Mouse (Mus musculus): ENCODE data around the gene Cxcl10. TPM values are rescaled to one million over a fixed set of nuclear protein-coding genes. Genes with fewer than 3 reads are reported as not detected.

The Cxcl10 gene
- total RNA-seq, 2 experiments from 2014 or later, result not detected

DNA sequence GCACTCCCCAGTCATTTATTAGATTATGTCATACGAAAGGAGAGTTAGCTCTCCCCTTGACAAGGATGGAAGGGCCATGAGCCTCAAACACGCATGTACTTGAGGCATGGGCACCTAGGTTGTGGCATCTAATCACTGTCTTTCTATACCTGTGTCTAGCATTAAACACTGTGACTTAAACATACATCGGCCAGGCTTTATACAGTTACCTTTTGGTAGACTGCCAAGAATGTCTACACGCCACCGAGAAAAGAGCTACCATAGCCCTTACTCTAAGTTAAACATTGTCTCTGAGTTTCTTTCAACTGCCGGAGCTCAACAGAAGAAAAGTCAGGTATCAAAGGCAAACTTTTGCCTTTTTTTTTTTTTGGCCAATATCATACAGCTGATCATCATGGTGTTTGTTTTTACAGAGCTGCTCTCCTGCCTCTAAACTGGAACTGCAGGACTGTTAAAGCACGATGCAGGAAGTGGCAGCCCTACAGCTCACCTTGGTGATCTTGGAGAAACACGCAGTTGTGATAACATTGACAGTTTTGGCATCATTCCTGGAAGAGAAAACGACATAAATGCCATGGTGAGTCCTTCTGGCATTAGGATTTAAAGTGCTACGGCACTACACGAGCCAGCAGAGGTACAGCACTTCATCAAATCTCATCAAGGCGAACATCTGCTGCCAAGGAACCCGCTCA, 46.4 kb downstream of the Cxcl10 start:
- no peak overlapping the region for H3K4me3 ChIP-seq
- DNase-seq, result no peak
- H3K27ac ChIP-seq, result no peak overlapping the region
- TF ChIP-seq CTCF (IDR thresholded peaks at IDR 0.05), result no peak
- intact Hi-C loops (cut with DNase I), result no loop called here

Other genes with a start within 250 kb of the Cxcl10 start
- 10 to 100 TPM; 63.2 to 72.3 TPM for gene Uso1, start 211.0 kb downstream of the Cxcl10 start, total RNA-seq (2021)
- not detected for gene U90926, start 133.5 kb downstream of the Cxcl10 start, total RNA-seq (2021)
- not detected for gene Ppef2, start 92.6 kb downstream of the Cxcl10 start, total RNA-seq (2021)
- 1 to 10 TPM; 5.5 to 8.5 TPM for gene Naaa, start 70.7 kb downstream of the Cxcl10 start, total RNA-seq (2021)
- gene Sdad1, start 38.4 kb downstream of the Cxcl10 start, total RNA-seq (2021), result 10 to 100 TPM; 15.5 to 17.7 TPM
- gene Cxcl9, start 20.8 kb downstream of the Cxcl10 start, total RNA-seq (2021), result under 1 TPM; 0.10 to 0.45 TPM
- gene Art3, start 17.1 kb downstream of the Cxcl10 start, total RNA-seq (2021), result 100 to 1,000 TPM; 394 to 399 TPM
- gene Nup54, start 86.3 kb upstream of the Cxcl10 start, total RNA-seq (2021), result 10 to 100 TPM in 1 of 2 experiments, 1 to 10 TPM in 1; 8.9 to 12.5 TPM
- gene Scarb2, start 157.9 kb upstream of the Cxcl10 start, total RNA-seq (2021), result 10 to 100 TPM; 61.7 to 78.6 TPM
- not detected for gene Fam47e, start 206.2 kb upstream of the Cxcl10 start, total RNA-seq (2021)